Mouse (Mus musculus): Measurements from ENCODE around the gene Vmn2r9.
"Not testable (repeated sequence)": the region's sequence is repeated elsewhere in the genome, so short reads cannot be mapped to it uniquely, and the experiment has no call there.

Vmn2r9 gene

GRCm38 (mm10) chr5:108852501-108852900, at the start of gene Vmn2r9:
TSS of gene Vmn2r9 (minus strand) at chr5:108852601.
- DNase-seq (ENCODE audit: low read depth, low spot score): not testable (repeated sequence)

- peak; percentile 23 for DNase-seq (ENCODE audit: low read depth, low spot score)
These were observed 14.3 kb upstream of the Vmn2r9 start for GRCm38 (mm10) chr5:108866746-108867145.

GRCm38 (mm10) chr5:108849466-108849865, 2.9 kb downstream of the Vmn2r9 start:
- no peak for DNase-seq (ENCODE audit: low read depth, low spot score)

- DNase-seq (ENCODE audit: low read depth, low spot score): peak; percentile 55
These were observed 16.2 kb downstream of the Vmn2r9 start for GRCm38 (mm10) chr5:108836156-108836555.

GRCm38 (mm10) chr5:108823276-108823675, 29.1 kb downstream of the Vmn2r9 start:
- DNase-seq (ENCODE audit: low read depth, low spot score): no peak

GRCm38 (mm10) chr5:108808750-108809149, 43.7 kb downstream of the Vmn2r9 start, which contains the start of gene Vmn2r8:
TSS of gene Vmn2r8 (minus strand) at chr5:108808850.
- DNase-seq (ENCODE audit: low read depth, low spot score): not testable (repeated sequence)

- no peak for DNase-seq (ENCODE audit: low read depth, low spot score)
These were observed 48.8 kb downstream of the Vmn2r9 start for GRCm38 (mm10) chr5:108803646-108804045.

- not testable (repeated sequence) for DNase-seq (ENCODE audit: low read depth, low spot score)
These were observed 57.1 kb downstream of the Vmn2r9 start, which contains the start of gene Tmed11 for GRCm38 (mm10) chr5:108795263-108795662. TSS of gene Tmed11 (minus strand) at chr5:108795363.

GRCm38 (mm10) chr5:108790385-108790784, 62.0 kb downstream of the Vmn2r9 start:
- DNase-seq (ENCODE audit: low read depth, low spot score): peak; percentile 43

All from ES-CJ7 (cell line).